Mouse (Mus musculus) spleen, adult 2 months (tissue): Measurements from ENCODE around the gene Rpl27a.

Experiments used
- CTCF ChIP-seq: fragments of 200-500 bp; IDR thresholded peaks from 2 replicates; pipeline ENCODE4 v1.5.1; 2011; ENCODE audit warnings: mild to moderate bottlenecking, inconsistent platforms; ENCODE audit not compliant: insufficient read depth, insufficient read length, insufficient replicate concordance; ENCODE audit errors: extremely low read depth
- POLR2A ChIP-seq: fragments of 200-500 bp; IDR thresholded peaks from 2 replicates; pipeline ENCODE4 v1.6.1; 2011; ENCODE audit warnings: low read depth, low read length, inconsistent platforms

DNA sequence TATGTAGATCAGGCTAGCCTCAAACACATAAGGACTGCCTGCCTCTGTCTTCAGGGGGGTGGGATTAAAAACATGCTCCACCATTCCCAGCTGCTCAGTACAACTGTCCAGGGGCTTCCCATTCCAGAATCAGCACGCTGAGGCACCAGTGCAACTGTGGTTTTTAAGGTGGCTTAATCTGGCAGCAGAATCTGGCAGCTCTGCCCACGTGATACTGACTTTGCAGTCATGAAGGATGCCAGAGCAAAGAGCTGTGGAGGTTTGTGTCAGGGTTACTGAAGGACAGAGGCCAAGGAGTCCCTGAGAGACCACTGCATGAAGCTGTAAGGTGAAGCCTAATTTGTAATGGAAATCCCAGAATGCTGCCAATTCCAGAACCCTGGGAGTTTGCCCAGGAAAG lies 8.1 kb upstream of the Rpl27a start:
- no peak for TF ChIP-seq POLR2A
- no peak for TF ChIP-seq CTCF
